Mouse (Mus musculus) embryonic facial prominence, embryonic 12.5 days (tissue): ENCODE results near the gene Rab31. TPM values are rescaled to one million over a fixed set of nuclear protein-coding genes. Genes with fewer than 3 reads are reported as not detected.
"Not testable (repeated sequence)": the region's sequence is repeated elsewhere in the genome, so short reads cannot be mapped to it uniquely, and the experiment has no call there.

Experiments used
- ATAC-seq: fragments of 200-750 bp; cut with Nextera tagmentation; 2 replicates; pipeline ENCODE4 v1.8.0; 2017; ENCODE audit not compliant: insufficient number of reproducible peaks, insufficient read depth, low FRiP score, low TSS enrichment
- H3K27ac ChIP-seq: fragments of 300-500 bp; sonication (generic); 2 replicates; pipeline ENCODE4 v1.5.1; 2016; ENCODE audit warnings: mild to moderate bottlenecking
- H3K27me3 ChIP-seq: fragments of 300-500 bp; sonication (generic); 2 replicates; pipeline ENCODE4 v1.6.1; 2016; ENCODE audit warnings: mild to moderate bottlenecking, moderate library complexity
- H3K36me3 ChIP-seq: fragments of 300-500 bp; sonication (generic); 2 replicates; pipeline ENCODE4 v1.6.1; 2016; ENCODE audit warnings: mild to moderate bottlenecking
- H3K4me1 ChIP-seq: fragments of 300-500 bp; sonication (generic); 2 replicates; pipeline ENCODE4 v1.6.1; 2016
- H3K4me2 ChIP-seq: fragments of 300-500 bp; sonication (generic); replicated peaks from 2 replicates; pipeline ENCODE4 v1.6.1; 2016; ENCODE audit warnings: mild to moderate bottlenecking, moderate library complexity
- H3K4me3 ChIP-seq: fragments of 300-500 bp; sonication (generic); 2 replicates; pipeline ENCODE4 v1.5.1; 2016; ENCODE audit warnings: mild to moderate bottlenecking
- H3K9ac ChIP-seq: fragments of 300-500 bp; sonication (generic); 2 replicates; pipeline ENCODE4 v1.6.1; 2016; ENCODE audit warnings: mild to moderate bottlenecking, moderate library complexity
- H3K9me3 ChIP-seq: fragments of 300-500 bp; sonication (generic); 2 replicates; pipeline ENCODE4 v1.6.1; 2016; ENCODE audit warnings: mild to moderate bottlenecking, moderate library complexity
- WGBS: fragments of 180-500 bp; shearing (Covaris S2); methylation state at CpG from one replicate; pipeline ENCODE4 v1.1.7; 2016; 5-methylcytosine and 5-hydroxymethylcytosine counted together
- polyA plus RNA-seq: library from polyadenylated mRNA; unstranded; fragments of >200 nt; fragmentation: Nextera tagmentation; extraction: Ambion mirVana; gene quantifications from 2 replicates; pipeline ENCODE4 v1.2.1, GENCODE M21; 2016

Rab31 gene
- polyA plus RNA-seq, 1 experiment from 2014 or later, result 66.7 TPM

DNA sequence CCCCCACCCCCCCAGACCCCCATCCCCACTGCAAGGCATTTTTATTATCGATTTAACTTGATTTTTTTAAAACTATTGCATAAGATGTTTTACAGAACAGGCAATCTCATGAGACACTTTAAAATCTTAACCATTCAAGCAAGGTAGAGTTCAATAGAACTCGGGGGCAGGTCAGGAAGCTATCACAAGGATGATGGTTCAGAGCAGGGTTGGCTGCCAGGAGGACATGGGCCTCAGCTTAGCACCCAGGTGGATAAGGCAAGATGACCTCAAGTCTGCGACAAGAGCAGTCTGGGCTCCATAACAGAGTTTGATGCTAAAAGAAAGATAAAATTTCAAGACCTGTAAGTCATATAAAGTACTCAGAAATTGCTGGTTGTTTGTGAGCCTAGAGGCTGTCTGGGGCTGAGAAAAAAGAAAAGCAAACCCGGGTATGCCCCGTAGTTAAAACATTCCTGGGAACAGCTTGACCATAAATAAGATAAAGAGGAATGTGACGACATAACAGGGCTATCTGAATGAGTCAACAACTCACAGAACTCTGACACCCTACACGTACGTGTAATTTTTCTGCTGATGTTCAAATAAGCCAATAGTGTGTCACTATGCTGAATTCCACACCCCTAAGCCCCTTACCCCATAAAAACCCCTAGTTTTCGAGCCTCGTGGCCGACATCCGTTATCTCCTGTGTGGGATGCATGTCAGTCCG is 143.6 kb downstream of the Rab31 start:
- H3K4me1 ChIP-seq, H3K9ac ChIP-seq, H3K4me3 ChIP-seq, H3K27me3 ChIP-seq, ATAC-seq, H3K36me3 ChIP-seq, H3K27ac ChIP-seq, H3K4me2 ChIP-seq, H3K9me3 ChIP-seq: not testable (repeated sequence)
- WGBS, result 83% methylated on average over 13 of the region's 13 CpGs

DNA sequence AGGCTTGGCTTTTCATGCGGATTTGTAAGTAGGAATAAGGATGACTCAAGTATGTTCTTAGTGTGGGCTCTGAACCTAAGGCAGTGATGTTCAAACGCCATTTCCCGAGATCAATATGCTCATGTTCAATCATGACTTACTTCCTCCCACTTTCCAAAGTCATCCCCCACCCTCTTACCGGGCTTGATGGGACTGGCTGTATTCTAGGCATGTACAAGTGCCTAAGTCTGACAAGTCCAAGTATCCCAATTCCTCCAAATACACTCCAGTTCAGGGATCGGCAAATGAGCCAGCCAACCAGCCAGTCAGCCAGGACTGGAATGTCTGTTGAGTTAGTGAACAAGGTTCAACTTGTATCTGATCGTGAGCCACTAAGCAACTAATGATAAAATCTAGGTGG is 146.3 kb downstream of the Rab31 start:
- Histone ChIP-seq H3K9me3 (no peaks in the 10 kb centered on the region), H3K4me3 (no peak overlapping the region), H3K4me2 (no peak overlapping the region), H3K27ac (no peak overlapping the region), H3K9ac (no peak overlapping the region), H3K27me3 (no peaks in the 10 kb centered on the region), H3K4me1 (no peaks in the 10 kb centered on the region), H3K36me3 (no peaks in the 10 kb centered on the region)
- no peak for ATAC-seq
- WGBS, result 90% methylated on average over 6 of the region's 6 CpGs

DNA sequence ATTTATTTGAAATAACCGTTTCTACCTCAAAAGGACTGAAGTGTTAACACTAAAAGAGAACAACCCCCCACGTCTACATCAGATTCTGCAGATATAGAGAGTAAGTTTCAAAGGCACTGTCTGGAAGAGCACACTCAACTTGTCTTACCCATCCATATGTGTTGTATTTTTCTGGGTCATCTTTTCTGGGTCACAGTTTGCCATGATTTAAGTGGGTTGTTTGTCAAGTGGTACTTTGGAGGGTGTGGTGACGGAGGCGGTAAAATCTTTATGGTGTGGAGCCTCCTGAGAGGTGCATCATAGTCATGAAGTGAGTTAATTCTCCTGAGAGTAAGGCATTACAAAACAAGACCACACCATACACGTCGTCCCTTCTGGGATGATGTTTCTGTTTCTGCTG is 147.0 kb downstream of the Rab31 start:
- no peak for ATAC-seq
- no peaks in the 10 kb centered on the region for H3K4me1 ChIP-seq
- H3K9me3 ChIP-seq, result no peaks in the 10 kb centered on the region
- no peaks in the 10 kb centered on the region for H3K36me3 ChIP-seq
- 86% methylated on average over 6 of the region's 6 CpGs for WGBS
- H3K9ac ChIP-seq, result no peak overlapping the region
- no peak overlapping the region for H3K4me3 ChIP-seq
- no peak overlapping the region for H3K4me2 ChIP-seq
- H3K27me3 ChIP-seq, result no peaks in the 10 kb centered on the region
- no peak overlapping the region for H3K27ac ChIP-seq

DNA sequence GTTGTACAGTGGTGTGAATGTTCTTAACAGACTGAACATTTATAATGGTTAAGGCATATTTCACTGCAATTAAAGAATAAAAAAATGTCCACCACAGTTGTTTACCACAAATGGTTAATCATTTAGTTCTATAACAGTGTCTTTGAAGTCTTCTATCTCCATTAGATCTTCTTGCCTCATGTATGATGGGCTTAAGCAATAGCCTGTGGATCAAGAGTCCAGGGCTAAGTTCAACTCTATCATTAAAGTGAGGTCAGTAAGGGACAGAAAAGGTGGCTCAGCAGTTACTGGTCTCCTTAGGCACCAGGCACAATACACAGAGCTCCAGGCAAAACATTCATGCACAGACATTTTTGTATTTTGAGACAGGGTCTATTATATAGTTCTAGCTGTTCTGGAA is 149.4 kb downstream of the Rab31 start:
- no peak for ATAC-seq
- Histone ChIP-seq H3K27ac (no peak overlapping the region), H3K27me3 (no peaks in the 10 kb centered on the region), H3K4me2 (no peak overlapping the region), H3K9ac (no peak overlapping the region), H3K4me1 (no peaks in the 10 kb centered on the region), H3K36me3 (no peaks in the 10 kb centered on the region), H3K4me3 (no peak overlapping the region), H3K9me3 (no peaks in the 10 kb centered on the region)

DNA sequence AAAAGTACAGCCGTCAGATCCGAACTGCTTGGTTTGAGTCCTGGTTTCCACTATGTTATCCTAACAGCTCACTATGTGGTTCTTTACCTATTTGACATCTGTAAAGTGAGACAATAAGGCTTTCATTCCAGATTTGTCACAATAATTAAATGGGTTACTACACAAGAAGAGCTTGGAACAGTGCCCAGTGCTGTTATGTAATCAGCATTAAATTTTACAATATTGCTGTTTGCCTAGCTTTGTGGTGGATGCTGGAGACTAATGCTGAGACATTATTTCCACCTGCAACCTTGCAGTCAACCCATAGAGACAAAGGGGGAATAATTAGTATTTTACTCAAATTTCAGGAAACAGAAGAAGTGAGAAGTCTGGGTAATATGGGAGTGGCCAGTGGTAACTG is 154.1 kb downstream of the Rab31 start:
- H3K27ac ChIP-seq, result no peak overlapping the region
- no peaks in the 10 kb centered on the region for H3K27me3 ChIP-seq
- WGBS, result 89% methylated on average over 2 of the region's 2 CpGs
- no peak overlapping the region for H3K4me2 ChIP-seq
- no peak overlapping the region for H3K9ac ChIP-seq
- no peak overlapping the region for H3K4me3 ChIP-seq
- peaks cover 5% of the 10 kb centered on the region; the same call in 1 of the 2 replicates for H3K4me1 ChIP-seq
- no peaks in the 10 kb centered on the region for H3K9me3 ChIP-seq
- H3K36me3 ChIP-seq, result no peaks in the 10 kb centered on the region
- ATAC-seq, result no peak

DNA sequence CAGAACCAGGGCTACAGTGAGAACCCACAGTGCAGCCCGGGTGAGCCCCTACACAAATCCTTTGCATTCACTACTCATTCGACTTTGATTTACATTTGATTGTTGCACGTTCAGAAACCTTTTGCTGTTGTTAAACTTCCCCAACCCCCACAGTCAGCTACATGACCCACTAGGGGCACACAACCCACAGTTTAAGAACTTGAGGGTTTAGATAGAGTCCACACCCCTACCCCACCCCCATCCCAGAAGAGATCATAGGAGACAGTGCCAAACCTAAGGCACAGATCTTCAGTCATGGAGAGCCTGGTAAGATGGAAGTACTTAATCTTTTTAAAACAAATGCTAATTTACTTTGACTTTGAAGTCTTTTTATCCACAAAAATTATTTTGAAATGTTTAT is 156.9 kb downstream of the Rab31 start:
- H3K9me3 ChIP-seq, result no peaks in the 10 kb centered on the region
- ATAC-seq, result no peak
- no peaks in the 10 kb centered on the region for H3K36me3 ChIP-seq
- no peaks in the 10 kb centered on the region for H3K27me3 ChIP-seq
- peaks cover 15% of the 10 kb centered on the region for H3K4me1 ChIP-seq
- H3K27ac ChIP-seq, result no peak overlapping the region
- no peak overlapping the region for H3K4me3 ChIP-seq
- no peak overlapping the region for H3K9ac ChIP-seq
- WGBS, result 50% methylated on average over 3 of the region's 3 CpGs
- no peak overlapping the region for H3K4me2 ChIP-seq

DNA sequence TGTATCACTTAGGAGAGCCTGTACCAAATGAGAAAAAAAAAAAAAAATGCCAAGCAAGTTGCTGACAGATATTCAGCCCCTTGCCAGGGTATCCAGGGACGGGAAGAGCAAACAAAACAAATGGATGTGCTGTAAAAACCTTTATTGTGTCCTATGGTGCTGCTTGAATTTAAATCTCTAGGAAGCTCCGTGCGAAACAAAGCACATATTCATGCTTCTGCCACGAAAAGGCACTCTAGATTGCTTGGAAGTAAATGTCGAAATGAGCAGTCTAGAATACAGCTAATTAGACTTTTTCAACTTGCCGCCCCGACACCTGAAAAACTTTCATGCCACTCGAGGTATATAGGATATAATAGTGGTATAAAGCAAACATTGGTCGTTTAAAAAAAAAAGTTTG is 158.1 kb downstream of the Rab31 start:
- peak overlapping the region; percentile 100 for H3K27ac ChIP-seq
- ATAC-seq, result no peak
- H3K4me2 ChIP-seq, result peak overlapping the region; percentile 60
- 1% methylated on average over 9 of the region's 9 CpGs for WGBS
- peak overlapping the region; percentile 99 for H3K9ac ChIP-seq
- H3K9me3 ChIP-seq, result no peaks in the 10 kb centered on the region
- H3K4me3 ChIP-seq, result peak overlapping the region; percentile 96
- peaks cover 23% of the 10 kb centered on the region for H3K4me1 ChIP-seq
- H3K27me3 ChIP-seq, result no peaks in the 10 kb centered on the region
- no peaks in the 10 kb centered on the region for H3K36me3 ChIP-seq

DNA sequence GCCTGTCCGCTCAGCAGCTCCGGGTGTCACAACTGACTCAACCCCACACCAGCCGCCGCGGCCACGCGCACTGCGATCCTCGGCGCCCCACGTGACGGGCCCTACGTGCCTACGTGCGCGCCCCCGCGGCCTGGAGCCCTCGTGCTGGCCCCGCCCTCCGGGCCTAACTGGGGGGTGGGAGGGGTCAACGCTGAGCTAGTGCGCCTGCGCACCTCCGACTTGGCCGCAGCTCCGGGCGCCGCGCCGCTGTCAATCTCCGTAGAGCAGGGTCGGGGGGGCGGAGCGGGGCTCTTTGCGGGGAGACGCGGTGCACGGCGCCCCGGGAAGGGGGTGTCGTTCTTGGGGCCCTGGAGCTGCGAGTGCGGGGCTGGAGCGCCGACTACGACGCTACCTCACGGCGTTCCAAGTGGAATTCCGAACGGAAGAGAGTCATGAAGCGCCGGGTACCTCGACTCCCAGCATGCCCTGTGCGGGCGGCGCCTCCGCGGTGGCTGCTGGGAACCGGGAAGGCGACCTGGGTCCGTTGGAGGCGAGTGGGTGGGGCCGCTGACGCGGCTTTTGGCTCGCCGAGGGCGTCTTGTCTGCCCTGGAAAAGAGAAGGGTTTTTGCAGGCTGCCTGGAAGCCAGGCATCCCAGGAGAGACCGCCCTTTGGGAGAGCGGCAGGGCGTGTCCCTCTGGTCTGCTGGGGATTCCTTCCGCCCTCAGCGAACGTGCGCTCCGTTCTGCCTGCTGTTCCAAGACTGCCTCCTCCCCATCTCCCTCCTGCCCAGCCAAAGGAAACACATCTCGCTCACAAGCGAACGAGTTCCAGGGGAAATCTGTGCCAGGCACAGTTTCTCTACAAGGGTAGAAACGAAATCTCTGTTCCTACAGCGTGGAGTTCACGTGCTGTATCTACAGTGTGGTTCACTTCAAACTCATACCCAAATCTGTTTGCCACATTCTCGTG is 158.8 kb downstream of the Rab31 start, which contains the start of gene Vapa:
Gene Vapa, minus strand, starts transcription at position 93 of the 950 bp plus-strand sequence.
- H3K27me3 ChIP-seq, result no peaks in the 10 kb centered on the region
- ATAC-seq, result peak; percentile 91
- peaks cover 30% of the 10 kb centered on the region for H3K4me1 ChIP-seq
- H3K4me2 ChIP-seq, result peak within 1 kb of the TSS; percentile 60
- peak within 1 kb of the TSS; percentile 96 for H3K4me3 ChIP-seq
- H3K9ac ChIP-seq, result peak within 1 kb of the TSS; percentile 99
- no peaks in the 10 kb centered on the region for H3K36me3 ChIP-seq
- no peaks in the 10 kb centered on the region for H3K9me3 ChIP-seq
- WGBS, result under 1% methylated on average over 80 of the region's 85 CpGs
- peak within 1 kb of the TSS; percentile 100 for H3K27ac ChIP-seq

DNA sequence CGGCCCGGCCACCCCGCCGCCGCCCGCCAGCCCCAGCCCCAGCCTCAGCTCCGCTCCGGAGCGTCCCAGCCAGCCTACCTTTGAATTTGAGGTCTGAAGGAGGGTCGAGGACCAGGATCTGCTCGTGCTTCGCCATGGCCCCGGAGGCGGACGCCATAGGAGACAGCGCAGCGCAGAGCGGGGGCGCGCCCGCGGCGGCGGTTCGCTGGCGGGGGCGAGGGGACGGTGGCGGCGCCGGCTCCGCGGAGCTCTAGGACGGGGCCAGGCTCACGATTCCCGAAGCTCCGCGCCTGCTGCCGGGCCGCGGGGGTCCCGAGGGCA is 159.4 kb downstream of the Rab31 start:
- Histone ChIP-seq H3K4me2 (peak overlapping the region; percentile 60), H3K27me3 (no peaks in the 10 kb centered on the region), H3K4me3 (peak overlapping the region; percentile 96), H3K27ac (peak overlapping the region; percentile 100), H3K9me3 (no peaks in the 10 kb centered on the region), H3K36me3 (no peaks in the 10 kb centered on the region), H3K4me1 (peaks cover 36% of the 10 kb centered on the region), H3K9ac (peak overlapping the region; percentile 99)
- peak; percentile 68 for ATAC-seq
- WGBS, result 0% methylated on average over 29 of the region's 42 CpGs

DNA sequence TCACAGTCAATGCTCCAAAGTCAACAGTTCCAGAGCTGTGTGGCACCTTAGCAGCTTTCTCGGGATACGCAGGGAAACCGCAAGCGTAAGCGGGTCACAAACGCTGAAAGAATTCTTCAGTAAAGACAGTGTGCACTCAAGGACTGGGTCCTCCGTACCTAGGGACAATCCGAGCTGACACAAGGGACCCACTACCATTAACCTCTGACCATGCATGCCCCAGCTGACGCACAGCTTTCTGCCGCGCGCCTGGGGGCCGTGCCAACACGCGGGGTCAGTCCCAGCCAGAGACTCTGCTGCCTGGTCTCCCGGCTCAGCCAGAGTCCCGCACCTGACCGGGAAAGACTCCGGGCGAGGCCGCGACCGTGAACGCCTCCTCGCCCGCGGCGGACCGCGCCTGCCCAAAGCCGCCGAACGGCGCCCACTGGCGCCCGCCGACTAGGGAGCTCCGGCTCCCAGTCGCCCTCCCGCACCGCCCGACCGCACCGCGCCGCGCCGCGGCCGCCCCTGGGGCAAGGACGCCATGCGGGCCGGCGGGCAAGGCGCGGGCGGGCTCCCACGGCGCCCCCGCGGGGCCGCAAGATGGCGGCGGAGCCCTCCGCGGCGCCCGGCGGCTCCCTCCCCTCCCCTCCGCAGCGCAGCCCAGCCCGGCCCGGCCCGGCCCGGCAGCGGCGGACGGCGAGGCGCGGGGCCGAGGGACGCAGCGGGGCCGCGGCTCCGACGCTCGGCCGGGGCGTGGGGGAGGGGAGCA is 160.0 kb downstream of the Rab31 start:
- Histone ChIP-seq H3K4me2 (peak overlapping the region; percentile 60), H3K36me3 (no peaks in the 10 kb centered on the region), H3K9me3 (no peaks in the 10 kb centered on the region), H3K4me1 (peaks cover 39% of the 10 kb centered on the region), H3K27ac (peak overlapping the region; percentile 100), H3K9ac (peak overlapping the region; percentile 99), H3K4me3 (peak overlapping the region; percentile 96), H3K27me3 (no peaks in the 10 kb centered on the region)
- WGBS, result under 1% methylated on average over 64 of the region's 91 CpGs
- no peak for ATAC-seq

DNA sequence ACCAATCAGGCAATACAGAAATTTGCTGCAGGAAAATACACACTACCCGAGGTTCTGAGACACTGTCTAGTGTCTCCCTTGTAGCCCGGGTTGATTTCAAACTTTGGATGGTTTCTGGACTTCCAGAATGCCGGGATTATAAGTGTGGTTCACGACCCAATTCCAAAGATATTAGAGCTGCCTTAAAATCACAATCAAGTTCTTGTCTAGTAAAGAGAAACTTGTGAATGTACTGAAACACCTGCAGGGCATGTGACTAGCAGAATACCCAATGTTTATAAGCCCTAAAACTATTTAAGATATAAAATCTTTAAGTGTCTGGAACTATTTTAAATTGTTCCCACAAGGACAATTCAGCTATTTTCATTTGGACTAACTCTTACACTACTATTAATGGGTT is 160.8 kb downstream of the Rab31 start:
- Histone ChIP-seq H3K27me3 (no peaks in the 10 kb centered on the region), H3K4me3 (peak overlapping the region; percentile 96), H3K4me2 (peak overlapping the region; percentile 60), H3K9me3 (no peaks in the 10 kb centered on the region), H3K4me1 (peaks cover 39% of the 10 kb centered on the region), H3K9ac (peak overlapping the region; percentile 99; the same call in 1 of the 2 replicates), H3K36me3 (no peaks in the 10 kb centered on the region), H3K27ac (no peak overlapping the region)
- no peak for ATAC-seq
- 7% methylated on average over 4 of the region's 4 CpGs for WGBS
